Mouse (Mus musculus) telencephalon, adult 2 months (tissue): ENCODE data around the gene Ppm1e.

ENCODE experiments used
- DNase-seq: peaks from one replicate; pipeline ENCODE4 v3.0.0-alpha.2; 2011; ENCODE audit warnings: low read depth, low spot score

Ppm1e gene

DNA sequence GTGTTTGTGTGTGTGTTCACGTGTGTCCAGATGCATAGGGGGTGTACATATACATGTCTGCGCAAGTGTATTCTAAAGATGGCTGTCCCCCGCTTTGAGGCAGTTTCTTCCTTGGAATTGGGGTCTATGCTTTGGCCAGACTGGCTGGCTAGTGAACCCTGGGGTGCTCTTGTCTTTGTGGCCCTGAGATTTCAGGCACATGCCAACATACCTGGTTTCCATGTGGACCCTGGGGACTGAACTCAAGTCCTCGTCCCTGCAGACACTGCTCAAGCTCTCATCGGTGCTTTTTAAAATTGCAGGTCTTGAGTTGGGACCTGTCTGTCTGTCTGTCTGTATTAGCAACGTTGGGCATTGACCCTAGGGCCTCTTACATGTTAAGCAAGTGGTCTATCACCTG, 105.5 kb downstream of the Ppm1e start:
- DNase-seq: no peak

GRCm38 (mm10) chr11:87250132-87250531, 108.7 kb downstream of the Ppm1e start:
- DNase-seq: no peak

DNA sequence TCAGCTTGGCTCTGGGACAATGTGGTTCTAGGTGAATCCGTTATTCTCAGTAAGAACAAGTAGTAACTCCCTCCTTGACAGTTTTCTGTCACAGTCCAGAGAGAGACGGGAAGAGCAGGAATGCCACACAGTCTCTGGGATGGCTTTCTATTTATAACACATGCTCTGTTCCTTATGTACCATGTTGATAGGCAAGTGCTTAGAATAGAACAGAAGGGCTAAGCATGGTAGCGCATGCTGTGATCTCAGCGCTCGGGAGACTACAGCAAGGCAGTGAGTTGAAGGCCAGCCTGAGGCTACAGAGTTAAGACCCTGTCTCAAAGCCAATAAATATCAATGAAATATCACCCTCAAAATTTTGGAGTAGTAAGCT, 111.3 kb downstream of the Ppm1e start:
- no peak for DNase-seq

GRCm38 (mm10) chr11:87246724-87247493, 111.9 kb downstream of the Ppm1e start:
- DNase-seq: no peak

GRCm38 (mm10) chr11:87246107-87246651, 112.6 kb downstream of the Ppm1e start:
- DNase-seq: no peak

GRCm38 (mm10) chr11:87245171-87245840, 113.5 kb downstream of the Ppm1e start:
- no peak for DNase-seq

DNA sequence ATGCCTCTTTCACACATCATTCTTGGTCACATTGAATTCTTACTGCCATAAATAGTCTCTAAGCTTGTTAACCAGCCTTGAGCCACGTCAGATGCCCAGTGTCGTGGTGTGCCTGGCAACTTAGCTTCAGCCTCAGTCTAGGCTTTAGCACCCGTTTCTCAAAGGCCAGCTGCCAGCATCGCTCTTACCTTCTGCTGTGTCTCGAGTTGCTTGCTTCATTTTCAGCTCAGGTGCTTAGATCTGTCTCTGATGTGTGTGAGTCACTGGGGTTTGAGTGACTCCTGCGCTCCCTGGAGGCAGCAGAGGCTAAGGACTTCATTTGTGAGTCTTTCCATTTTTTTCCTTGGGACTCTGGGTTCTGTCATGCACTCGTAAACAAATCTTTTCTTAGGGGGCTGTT, 117.6 kb downstream of the Ppm1e start:
- no peak for DNase-seq

DNA sequence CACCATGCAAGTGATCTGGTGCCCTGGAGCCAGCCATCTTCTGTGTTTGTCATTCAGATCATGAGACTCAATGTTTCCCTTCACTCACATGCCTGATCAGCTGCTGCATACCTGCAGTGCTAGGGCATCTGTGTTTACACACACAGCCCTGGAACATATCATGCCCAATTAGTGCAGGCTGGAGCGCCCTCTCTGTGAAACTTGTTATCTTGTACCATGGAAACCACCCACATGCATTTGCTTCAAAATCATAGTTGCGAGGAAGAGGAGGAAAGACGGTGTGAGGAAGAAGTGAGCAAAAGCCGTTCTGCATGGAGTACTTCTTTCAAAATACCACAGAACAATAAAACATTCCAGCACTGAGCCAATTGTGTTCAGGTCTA, 118.0 kb downstream of the Ppm1e start:
- DNase-seq: no peak

GRCm38 (mm10) chr11:87240141-87240832, 118.5 kb downstream of the Ppm1e start:
- no peak for DNase-seq

GRCm38 (mm10) chr11:87238891-87239530, 119.8 kb downstream of the Ppm1e start:
- DNase-seq: peak; percentile 62

GRCm38 (mm10) chr11:87235486-87235872, 123.3 kb downstream of the Ppm1e start:
- no peak for DNase-seq

DNA sequence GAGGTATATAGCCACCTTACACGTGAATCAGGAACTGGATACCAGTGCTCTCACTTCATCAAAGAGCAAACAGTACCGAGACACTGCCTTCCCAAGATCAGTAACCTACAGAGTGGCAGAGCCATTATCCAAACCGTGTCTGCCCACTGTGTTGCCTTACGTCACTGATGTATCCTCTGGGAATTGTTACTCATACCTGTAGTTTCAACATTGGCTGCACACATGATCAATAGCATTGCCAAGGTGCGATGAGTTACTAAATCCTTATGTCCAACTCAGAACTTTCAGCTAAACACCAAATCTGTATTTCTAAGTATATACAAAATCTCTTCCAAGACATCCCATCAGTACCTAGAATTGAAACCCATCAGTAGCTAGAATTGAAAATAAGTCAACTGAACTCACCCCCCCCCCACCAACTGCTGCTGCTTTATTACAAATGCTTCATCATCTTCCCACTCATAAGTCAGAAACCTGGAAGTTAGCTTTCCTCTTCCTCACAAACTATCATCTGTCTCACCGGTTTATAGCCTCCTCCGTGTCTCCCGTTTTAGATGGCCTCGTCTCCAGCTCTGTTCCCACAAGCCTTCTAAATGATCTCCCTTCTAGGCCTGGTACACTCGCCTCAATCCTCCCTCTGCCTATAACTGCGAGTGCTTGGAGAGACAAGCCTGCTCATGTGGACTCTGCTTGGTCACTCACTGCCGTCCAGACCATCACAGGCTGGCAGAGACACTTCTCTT, 123.9 kb downstream of the Ppm1e start:
- DNase-seq: no peak

- DNase-seq: no peak
Observed at GRCm38 (mm10) chr11:87233377-87233776, 125.4 kb downstream of the Ppm1e start.

- no peak for DNase-seq
Observed at GRCm38 (mm10) chr11:87227056-87227455, 131.8 kb downstream of the Ppm1e start.

DNA sequence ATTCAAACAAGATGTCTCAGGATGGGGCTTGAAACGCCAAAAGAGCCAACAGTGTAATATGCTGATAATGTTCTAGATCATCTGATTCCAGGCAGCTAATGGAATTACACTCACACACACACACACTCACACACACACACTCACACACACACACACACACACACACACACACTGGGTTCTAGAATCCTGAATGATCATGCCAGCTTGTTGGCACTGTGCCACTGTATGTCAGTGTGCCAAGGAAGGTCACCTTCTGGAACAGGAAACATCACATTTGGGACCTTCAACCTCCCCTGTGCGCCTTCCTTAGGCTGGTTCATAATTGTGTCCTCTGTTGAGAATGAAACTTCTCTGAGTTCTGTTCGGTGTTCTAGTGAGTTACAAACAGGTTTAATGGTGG, 136.1 kb downstream of the Ppm1e start:
- DNase-seq: no peak

- no peak for DNase-seq
Observed at GRCm38 (mm10) chr11:87212313-87212712, 146.5 kb downstream of the Ppm1e start.
